Mouse (Mus musculus) kidney, embryonic 14.5 days (tissue): Measurements from ENCODE around the gene Fam196a. TPM values are rescaled to one million over a fixed set of nuclear protein-coding genes. Genes with fewer than 3 reads are reported as not detected.

ENCODE experiments used
- ATAC-seq: fragments of 200-750 bp; cut with Nextera tagmentation; 2 replicates; pipeline ENCODE4 v1.8.0; 2017; ENCODE audit warnings: moderate number of reproducible peaks, mild to moderate bottlenecking, moderate TSS enrichment, moderate library complexity; ENCODE audit not compliant: low FRiP score, low TSS enrichment
- H3K27ac ChIP-seq: fragments of 300-500 bp; sonication (generic); 2 replicates; pipeline ENCODE4 v1.5.1; 2014; ENCODE audit warnings: low read depth, mild to moderate bottlenecking, low read length, moderate library complexity, mixed read lengths
- H3K27me3 ChIP-seq: fragments of 300-500 bp; sonication (generic); 2 replicates; pipeline ENCODE4 v1.6.1; 2014; ENCODE audit warnings: mild to moderate bottlenecking, low read length; ENCODE audit not compliant: control insufficient read depth, insufficient read depth
- H3K36me3 ChIP-seq: fragments of 300-500 bp; sonication (generic); 2 replicates; pipeline ENCODE4 v1.6.1; 2014; ENCODE audit warnings: low read length, mixed read lengths; ENCODE audit not compliant: control insufficient read depth, insufficient read depth
- H3K4me1 ChIP-seq: fragments of 300-500 bp; sonication (generic); 2 replicates; pipeline ENCODE4 v1.6.1; 2014; ENCODE audit warnings: low read length, mixed read lengths; ENCODE audit not compliant: control insufficient read depth, insufficient read depth
- H3K4me2 ChIP-seq: fragments of 300-500 bp; sonication (generic); replicated peaks from 2 replicates; pipeline ENCODE4 v1.6.1; 2014; ENCODE audit warnings: low read depth, mild to moderate bottlenecking, low read length
- H3K4me3 ChIP-seq: fragments of 300-500 bp; sonication (generic); 2 replicates; pipeline ENCODE4 v1.5.1; 2014; ENCODE audit warnings: mild to moderate bottlenecking, low read length
- H3K9ac ChIP-seq: fragments of 300-500 bp; sonication (generic); 2 replicates; pipeline ENCODE4 v1.6.1; 2014; ENCODE audit warnings: low read depth, mild to moderate bottlenecking, low read length, moderate library complexity
- H3K9me3 ChIP-seq: fragments of 300-500 bp; sonication (generic); 2 replicates; pipeline ENCODE4 v1.6.1; 2016; ENCODE audit warnings: low read length; ENCODE audit not compliant: control insufficient read depth
- WGBS: fragments of 180-500 bp; shearing (Covaris S2); extraction: QIAGEN DNeasy Blood & Tissue Kit; methylation state at CpG from one replicate; pipeline ENCODE4 v1.1.7; 2014; 5-methylcytosine and 5-hydroxymethylcytosine counted together
- polyA plus RNA-seq: library from polyadenylated mRNA; unstranded; fragments of >200 nt; fragmentation: Nextera tagmentation; extraction: Ambion mirVana; gene quantifications from 2 replicates; pipeline ENCODE4 v1.2.1, GENCODE M21; 2014

Fam196a gene
- 3.9 and 4.5 TPM in 2 replicates for polyA plus RNA-seq

DNA sequence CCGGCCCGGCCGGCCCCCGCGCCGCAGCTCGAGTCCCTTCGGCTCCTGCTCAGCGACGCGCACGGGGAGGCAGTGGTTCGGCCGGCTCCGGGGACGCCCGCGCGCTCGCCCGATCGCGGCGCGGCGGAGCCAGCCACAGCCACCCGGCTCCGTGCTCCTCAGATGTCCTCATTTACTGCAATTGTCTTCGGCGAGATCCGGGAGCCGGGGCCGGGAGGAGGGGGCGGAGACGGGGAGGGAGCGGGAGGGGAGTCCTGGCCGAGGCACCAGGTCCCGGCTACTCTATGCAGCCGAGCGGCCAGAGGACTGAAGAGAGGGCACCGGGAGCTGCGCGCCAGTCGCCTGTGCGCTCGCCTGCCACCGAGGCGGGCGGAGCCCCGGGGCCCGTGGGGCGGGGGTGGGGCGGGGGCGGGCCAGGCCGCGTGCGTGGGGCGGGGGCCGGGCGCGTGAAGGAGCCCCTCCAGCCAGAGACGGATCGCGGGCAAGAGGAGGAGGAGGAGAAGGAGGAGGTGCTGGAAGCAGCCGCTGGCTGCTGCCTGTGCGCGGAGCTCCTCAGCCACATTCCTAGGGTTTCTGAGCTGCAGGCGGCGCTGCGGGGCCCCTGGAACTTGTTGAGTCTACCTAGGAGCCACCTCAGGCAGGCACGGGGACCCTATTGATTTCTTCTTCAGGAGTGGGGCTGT is at the start of gene Fam196a:
Gene Fam196a, minus strand, starts transcription at position 504 of the 683 bp plus-strand sequence.
- under 1% methylated on average over 41 of the region's 71 CpGs for WGBS

DNA sequence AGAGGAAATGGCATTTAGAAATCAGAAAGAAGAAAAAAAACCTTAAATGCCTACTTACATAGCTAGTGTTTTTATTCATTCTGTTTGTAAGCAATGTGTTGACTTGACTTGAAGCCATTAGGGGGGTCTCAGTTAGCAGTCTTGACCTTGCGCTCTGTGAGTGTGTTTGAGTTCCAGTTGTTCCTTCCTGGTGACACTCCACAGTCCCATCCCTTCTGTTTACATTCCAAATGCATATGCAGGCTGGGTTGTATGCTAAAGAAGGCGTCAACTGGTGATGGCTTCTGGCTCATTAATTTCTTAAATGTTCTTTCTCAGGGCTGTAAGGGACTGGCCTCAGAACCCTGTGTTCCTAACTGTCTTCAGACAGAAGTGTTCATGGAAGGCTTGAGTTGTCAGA is 23.4 kb upstream of the Fam196a start:
- no peak overlapping the region for H3K9ac ChIP-seq
- 80% methylated on average over 2 of the region's 2 CpGs for WGBS
- ATAC-seq = no peak
- H3K27ac ChIP-seq = no peak overlapping the region
- H3K4me1 ChIP-seq = no peaks in the 10 kb centered on the region
- H3K4me3 ChIP-seq = no peak overlapping the region
- no peaks in the 10 kb centered on the region for H3K9me3 ChIP-seq
- H3K36me3 ChIP-seq = no peaks in the 10 kb centered on the region
- no peak overlapping the region for H3K4me2 ChIP-seq
- H3K27me3 ChIP-seq = no peaks in the 10 kb centered on the region

More for the DNA sequence above, at the start of gene Fam196a:
- peak within 1 kb of the TSS; percentile 98 for H3K4me2 ChIP-seq
- ATAC-seq = peak; percentile 94
- peak within 1 kb of the TSS; percentile 65 for H3K9ac ChIP-seq
- peak within 1 kb of the TSS; percentile 51 for H3K4me3 ChIP-seq
- H3K27ac ChIP-seq = no peak within 1 kb of the TSS
- peaks cover 4% of the 10 kb centered on the region for H3K27me3 ChIP-seq
- H3K36me3 ChIP-seq = no peaks in the 10 kb centered on the region
- H3K9me3 ChIP-seq = no peaks in the 10 kb centered on the region
- H3K4me1 ChIP-seq = peaks cover 17% of the 10 kb centered on the region

DNA sequence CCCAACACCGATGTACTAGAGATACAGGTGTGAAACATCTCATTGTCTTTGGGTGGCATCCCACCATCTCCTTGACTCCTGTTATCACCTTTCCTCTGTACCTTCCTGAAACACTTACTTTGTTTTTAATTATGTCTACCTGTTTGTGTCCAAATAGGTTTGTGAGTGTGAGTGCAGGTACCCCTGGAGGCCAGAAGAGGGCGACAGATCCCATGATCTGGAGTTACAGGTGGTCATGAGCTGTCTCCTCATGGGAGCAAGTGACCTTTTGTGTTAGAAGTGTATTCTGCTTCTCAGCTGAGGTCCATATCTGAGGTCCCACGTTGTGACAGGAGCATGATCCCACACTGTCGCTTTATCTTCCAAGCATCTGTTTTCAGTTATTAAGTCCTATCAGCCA is 22.6 kb upstream of the Fam196a start:
- ATAC-seq = no peak
- no peak overlapping the region for H3K27ac ChIP-seq
- WGBS = 68% methylated on average over 4 of the region's 4 CpGs

DNA sequence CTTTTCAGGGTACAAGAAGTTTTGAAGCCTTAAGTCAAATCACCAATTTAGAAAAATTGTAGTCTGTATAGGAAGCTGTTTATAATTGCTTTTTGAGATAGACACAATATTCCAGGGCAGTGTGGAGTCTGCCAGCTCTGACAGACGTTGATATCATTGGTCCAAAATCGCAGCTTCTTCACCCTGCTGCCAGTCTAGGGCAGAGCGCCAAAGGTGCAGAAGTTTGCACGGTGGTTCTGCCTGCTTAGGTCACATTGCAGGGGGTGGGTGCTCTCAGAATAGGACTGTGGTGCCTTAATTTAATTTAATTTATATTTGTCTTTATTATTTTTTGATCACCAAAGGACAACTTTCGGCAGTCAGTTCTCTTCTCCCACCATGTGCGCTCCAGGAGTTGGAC is 20.9 kb upstream of the Fam196a start:
- WGBS = 94% methylated on average over 6 of the region's 6 CpGs
- ATAC-seq = no peak

More for the DNA sequence above, 22.6 kb upstream of the Fam196a start:
- no peak overlapping the region for H3K4me3 ChIP-seq
- H3K27me3 ChIP-seq = no peaks in the 10 kb centered on the region
- H3K9me3 ChIP-seq = no peaks in the 10 kb centered on the region
- no peaks in the 10 kb centered on the region for H3K4me1 ChIP-seq
- H3K36me3 ChIP-seq = no peaks in the 10 kb centered on the region
- H3K4me2 ChIP-seq = no peak overlapping the region
- no peak overlapping the region for H3K9ac ChIP-seq

DNA sequence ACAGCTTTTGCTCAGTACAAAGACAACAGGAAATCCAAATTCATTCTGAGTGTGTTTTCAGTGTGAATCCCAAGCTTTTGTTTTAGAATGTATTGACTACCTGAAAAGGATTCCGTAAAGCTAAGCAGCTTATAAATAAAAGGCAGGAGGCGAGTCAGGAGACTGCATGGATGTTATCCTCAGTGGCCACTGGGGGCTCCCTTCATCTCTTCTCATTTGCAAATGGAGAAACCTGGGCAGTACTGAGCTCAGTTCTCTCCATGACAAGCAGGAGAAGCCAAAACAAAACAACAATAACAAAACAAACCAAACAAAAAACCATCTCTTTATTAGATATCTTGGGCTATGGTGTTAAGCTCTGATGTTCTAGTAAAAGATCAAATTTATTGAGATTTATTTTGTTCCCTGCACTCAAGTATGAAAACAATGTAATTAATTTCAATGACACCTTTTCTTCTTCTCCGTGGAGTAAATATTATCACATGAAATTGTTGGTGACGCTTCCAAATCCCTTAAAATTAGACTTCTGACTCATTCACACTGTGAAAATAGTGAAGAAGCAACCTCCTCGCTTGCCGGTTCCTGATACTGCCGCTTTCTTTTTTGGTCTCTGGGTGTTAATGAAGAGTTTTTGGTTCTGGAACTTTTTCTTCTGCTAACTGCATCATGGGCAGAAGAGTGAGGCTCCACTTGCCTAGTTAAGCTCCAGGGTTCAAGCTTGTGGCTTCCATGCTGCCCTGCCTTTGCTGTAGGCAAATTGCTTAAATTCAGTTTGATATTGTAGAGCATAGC is 7.9 kb upstream of the Fam196a start:
- Histone ChIP-seq H3K4me3 (no peak overlapping the region), H3K9me3 (no peaks in the 10 kb centered on the region), H3K27ac (no peak overlapping the region), H3K9ac (no peak overlapping the region), H3K36me3 (no peaks in the 10 kb centered on the region), H3K4me1 (peaks cover 13% of the 10 kb centered on the region; the same call in 1 of the 2 replicates), H3K4me2 (no peak overlapping the region), H3K27me3 (no peaks in the 10 kb centered on the region)
- 90% methylated on average over 7 of the region's 7 CpGs for WGBS
- ATAC-seq = no peak

More for the DNA sequence above, 20.9 kb upstream of the Fam196a start:
- H3K27ac ChIP-seq = no peak overlapping the region
- no peaks in the 10 kb centered on the region for H3K9me3 ChIP-seq
- no peak overlapping the region for H3K4me2 ChIP-seq
- H3K4me3 ChIP-seq = no peak overlapping the region
- H3K9ac ChIP-seq = no peak overlapping the region
- H3K36me3 ChIP-seq = no peaks in the 10 kb centered on the region
- H3K27me3 ChIP-seq = no peaks in the 10 kb centered on the region
- no peaks in the 10 kb centered on the region for H3K4me1 ChIP-seq

DNA sequence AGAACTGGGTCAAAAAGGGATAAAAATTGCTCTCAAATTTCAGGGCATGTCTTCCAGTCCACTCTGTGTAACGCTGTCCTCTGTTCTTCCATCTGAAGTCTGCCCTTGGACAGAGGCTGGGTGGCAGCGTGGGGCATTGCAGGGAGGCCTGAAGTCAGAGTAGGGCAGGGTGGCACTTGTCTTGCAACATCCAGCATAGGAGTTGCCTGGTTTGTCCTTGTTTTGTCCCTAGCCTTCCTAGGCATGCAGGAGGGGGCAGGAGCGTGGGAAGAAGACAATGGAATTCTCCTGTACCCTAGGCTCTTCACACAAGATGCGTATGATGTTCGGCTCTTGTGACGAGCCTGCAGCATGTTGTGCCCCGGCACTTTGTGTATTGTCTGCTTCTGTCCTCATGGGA is 5.5 kb upstream of the Fam196a start:
- no peak overlapping the region for H3K4me3 ChIP-seq
- no peak for ATAC-seq
- peaks cover 16% of the 10 kb centered on the region for H3K4me1 ChIP-seq
- no peaks in the 10 kb centered on the region for H3K36me3 ChIP-seq
- no peak overlapping the region for H3K9ac ChIP-seq
- H3K27ac ChIP-seq = no peak overlapping the region
- no peaks in the 10 kb centered on the region for H3K9me3 ChIP-seq
- H3K4me2 ChIP-seq = no peak overlapping the region
- 76% methylated on average over 7 of the region's 7 CpGs for WGBS
- no peaks in the 10 kb centered on the region for H3K27me3 ChIP-seq

DNA sequence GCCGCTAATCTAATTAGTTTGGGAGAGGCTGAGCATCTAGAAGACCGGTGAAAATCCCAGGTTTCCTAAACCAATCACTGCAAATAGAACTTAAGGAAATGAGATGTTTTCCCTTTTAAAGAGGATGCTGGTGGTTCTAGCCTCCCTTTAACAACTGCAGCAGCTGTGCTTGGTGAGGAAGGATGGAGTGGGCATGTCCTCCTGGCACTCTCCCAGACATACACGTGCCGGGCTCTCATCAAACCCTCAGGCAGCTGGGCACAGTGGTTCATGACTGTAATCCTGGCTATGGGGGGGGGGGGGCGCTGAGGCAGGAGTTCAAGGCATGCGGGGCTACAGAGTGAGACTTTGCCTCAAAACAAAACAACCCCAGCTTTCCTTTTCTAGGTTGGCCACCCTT is 4.8 kb upstream of the Fam196a start:
- no peak overlapping the region for H3K9ac ChIP-seq
- no peak overlapping the region for H3K4me3 ChIP-seq
- H3K9me3 ChIP-seq = no peaks in the 10 kb centered on the region
- no peak for ATAC-seq
- 72% methylated on average over 6 of the region's 6 CpGs for WGBS
- no peak overlapping the region for H3K27ac ChIP-seq
- H3K36me3 ChIP-seq = no peaks in the 10 kb centered on the region
- peaks cover 19% of the 10 kb centered on the region for H3K4me1 ChIP-seq
- H3K4me2 ChIP-seq = no peak overlapping the region
- no peaks in the 10 kb centered on the region for H3K27me3 ChIP-seq

DNA sequence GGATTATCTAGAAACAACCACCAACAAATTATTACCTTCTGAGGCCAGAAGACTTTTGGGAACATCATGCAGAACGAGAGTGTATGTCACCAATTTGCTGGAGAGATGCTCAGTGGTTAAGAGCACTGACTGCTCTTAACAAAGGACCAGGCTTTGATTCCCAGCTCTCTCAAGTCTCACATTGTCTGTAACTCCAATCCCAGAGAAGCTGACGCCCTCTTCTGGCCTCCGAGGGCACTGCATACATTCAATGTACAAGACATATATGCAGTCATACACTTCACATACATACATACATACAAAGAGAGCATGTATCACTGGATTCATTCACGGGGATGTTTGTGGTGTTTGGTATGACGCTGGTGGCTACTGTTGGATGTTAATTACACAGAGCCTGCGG is 3.7 kb upstream of the Fam196a start:
- H3K4me3 ChIP-seq = no peak overlapping the region
- no peaks in the 10 kb centered on the region for H3K9me3 ChIP-seq
- peaks cover 27% of the 10 kb centered on the region for H3K4me1 ChIP-seq
- no peak overlapping the region for H3K4me2 ChIP-seq
- no peak overlapping the region for H3K9ac ChIP-seq
- ATAC-seq = no peak
- no peaks in the 10 kb centered on the region; the same call in none of the 2 replicates for H3K27me3 ChIP-seq
- H3K27ac ChIP-seq = no peak overlapping the region
- H3K36me3 ChIP-seq = no peaks in the 10 kb centered on the region
- WGBS = 96% methylated on average over 6 of the region's 6 CpGs

DNA sequence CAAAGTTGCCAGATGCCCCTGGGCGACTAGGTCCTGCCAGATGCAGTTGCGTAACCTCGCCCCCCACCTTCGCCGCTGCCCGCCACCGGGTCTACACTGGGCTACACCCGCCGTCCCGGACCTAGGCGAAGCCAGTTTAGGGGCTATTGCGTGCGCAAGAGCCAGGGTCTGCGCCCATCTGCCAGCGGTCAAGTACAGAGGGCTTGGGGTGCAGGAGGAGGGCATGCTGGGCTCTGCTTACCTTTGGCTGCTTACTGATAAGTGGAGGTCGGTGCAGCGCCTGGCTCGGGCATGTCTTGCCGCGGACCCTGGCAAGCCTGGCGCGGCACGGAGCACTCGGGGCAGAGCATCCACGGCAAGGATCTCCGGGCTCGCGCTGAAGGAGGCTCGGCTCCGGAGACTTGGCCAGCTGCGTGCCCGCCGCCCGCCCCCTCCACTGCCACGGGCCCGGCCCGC is 731 bp downstream of the Fam196a start:
- peaks cover 17% of the 10 kb centered on the region for H3K4me1 ChIP-seq
- H3K27me3 ChIP-seq = peaks cover 4% of the 10 kb centered on the region
- under 1% methylated on average over 30 of the region's 37 CpGs for WGBS
- H3K36me3 ChIP-seq = no peaks in the 10 kb centered on the region
- no peak overlapping the region for H3K27ac ChIP-seq
- H3K4me2 ChIP-seq = peak overlapping the region; percentile 98
- H3K4me3 ChIP-seq = peak overlapping the region; percentile 51
- H3K9me3 ChIP-seq = no peaks in the 10 kb centered on the region
- H3K9ac ChIP-seq = peak overlapping the region; percentile 65
- ATAC-seq = peak; percentile 40
